Mouse (Mus musculus) hindbrain, embryonic 12.5 days (tissue): Measurements from ENCODE around the gene Helb. TPM values are rescaled to one million over a fixed set of nuclear protein-coding genes. Genes with fewer than 3 reads are reported as not detected.
"Not testable (repeated sequence)": the region's sequence is repeated elsewhere in the genome, so short reads cannot be mapped to it uniquely, and the experiment has no call there.

Experiments
- ATAC-seq: fragments of 200-750 bp; cut with Nextera tagmentation; 2 replicates; pipeline ENCODE4 v1.8.0; 2017; ENCODE audit warnings: moderate TSS enrichment; ENCODE audit not compliant: low FRiP score
- H3K27ac ChIP-seq: fragments of 300-500 bp; sonication (generic); 2 replicates; pipeline ENCODE4 v1.5.1; 2016; ENCODE audit warnings: mild to moderate bottlenecking
- H3K27me3 ChIP-seq: fragments of 300-500 bp; sonication (generic); 2 replicates; pipeline ENCODE4 v1.6.1; 2016; ENCODE audit warnings: mild to moderate bottlenecking
- H3K36me3 ChIP-seq: fragments of 300-500 bp; sonication (generic); 2 replicates; pipeline ENCODE4 v1.6.1; 2016; ENCODE audit warnings: mild to moderate bottlenecking
- H3K4me1 ChIP-seq: fragments of 300-500 bp; sonication (generic); 2 replicates; pipeline ENCODE4 v1.6.1; 2016
- H3K4me2 ChIP-seq: fragments of 300-500 bp; sonication (generic); replicated peaks from 2 replicates; pipeline ENCODE4 v1.6.1; 2016; ENCODE audit warnings: mild to moderate bottlenecking
- H3K4me3 ChIP-seq: fragments of 300-500 bp; sonication (generic); 2 replicates; pipeline ENCODE4 v1.5.1; 2016; ENCODE audit warnings: mild to moderate bottlenecking
- H3K9ac ChIP-seq: fragments of 300-500 bp; sonication (generic); 2 replicates; pipeline ENCODE4 v1.6.1; 2016; ENCODE audit warnings: mild to moderate bottlenecking, moderate library complexity
- H3K9me3 ChIP-seq: fragments of 300-500 bp; sonication (generic); replicated peaks from 2 replicates; pipeline ENCODE4 v1.6.1; 2016; ENCODE audit warnings: mild to moderate bottlenecking
- WGBS: fragments of 180-500 bp; shearing (Covaris S2); methylation state at CpG from one replicate; pipeline ENCODE4 v1.1.7; 2016; 5-methylcytosine and 5-hydroxymethylcytosine counted together
- polyA plus RNA-seq: library from polyadenylated mRNA; unstranded; fragments of >200 nt; fragmentation: Nextera tagmentation; extraction: Ambion mirVana; gene quantifications from 2 replicates; pipeline ENCODE4 v1.2.1, GENCODE M21; 2016

Helb gene
- polyA plus RNA-seq, 1 experiment from 2014 or later = 4.9 TPM

DNA sequence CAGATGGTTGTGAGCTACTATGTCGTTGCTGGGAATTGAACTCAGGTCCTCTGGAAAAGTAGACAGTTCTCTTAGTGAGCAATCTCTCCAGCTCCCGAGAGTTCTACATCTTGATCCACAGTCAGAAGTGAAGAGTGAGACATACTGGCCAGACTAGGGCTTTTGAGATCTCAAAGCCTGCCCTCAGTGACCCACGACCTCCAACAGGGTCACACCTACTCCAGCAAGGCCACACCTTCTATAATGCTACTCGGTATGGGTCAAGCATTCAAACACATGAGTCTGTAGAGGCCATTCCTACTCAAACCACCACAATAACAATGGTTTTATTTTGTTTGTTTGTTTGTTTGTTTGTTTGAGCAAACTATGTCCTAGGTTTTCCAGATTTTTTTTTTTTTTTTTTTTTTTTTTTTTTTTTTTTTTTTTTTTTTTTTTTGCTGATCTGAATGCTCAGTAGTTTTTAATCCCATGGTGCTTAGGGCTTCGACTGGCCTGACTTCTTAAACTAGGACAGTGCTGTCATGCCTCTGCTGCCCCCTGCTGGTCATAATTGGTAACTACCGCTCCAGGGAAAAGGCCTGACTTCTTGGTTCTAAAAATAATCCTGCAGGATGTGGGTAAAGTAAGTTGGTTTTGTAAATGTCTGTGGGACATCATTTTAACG lies 12.1 kb upstream of the Helb start:
- H3K9ac ChIP-seq = no peak overlapping the region
- ATAC-seq = no peak
- H3K4me1 ChIP-seq = no peaks in the 10 kb centered on the region; the same call in 1 of the 2 replicates
- H3K4me2 ChIP-seq = no peak overlapping the region
- no peak overlapping the region for H3K4me3 ChIP-seq
- H3K27ac ChIP-seq = no peak overlapping the region
- no peaks in the 10 kb centered on the region for H3K9me3 ChIP-seq
- H3K27me3 ChIP-seq = no peaks in the 10 kb centered on the region
- no peaks in the 10 kb centered on the region for H3K36me3 ChIP-seq
- 54% methylated on average over 7 of the region's 7 CpGs for WGBS

DNA sequence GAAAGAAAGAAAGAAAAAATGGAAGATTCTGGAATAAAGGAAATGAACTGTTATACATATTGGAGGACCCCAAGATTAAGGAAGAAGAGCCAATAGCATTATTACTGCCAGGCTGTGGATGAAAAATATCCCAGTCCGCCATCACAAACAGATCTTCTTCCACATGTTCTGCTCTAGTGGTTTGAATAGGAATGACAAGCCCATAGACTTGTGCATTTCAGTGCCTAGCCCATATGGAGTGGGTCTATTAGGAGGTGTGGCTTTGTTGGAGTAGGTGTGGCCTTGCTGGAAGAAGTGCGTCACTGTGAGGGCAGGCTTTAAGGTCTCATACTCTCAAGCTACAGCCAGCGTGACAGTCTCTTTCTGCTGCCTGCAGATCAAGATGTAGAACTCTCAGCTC lies 10.9 kb upstream of the Helb start:
- H3K4me3 ChIP-seq = no peak overlapping the region
- no peaks in the 10 kb centered on the region for H3K9me3 ChIP-seq
- H3K36me3 ChIP-seq = no peaks in the 10 kb centered on the region
- H3K9ac ChIP-seq = no peak overlapping the region
- no peak overlapping the region for H3K27ac ChIP-seq
- H3K4me1 ChIP-seq = no peaks in the 10 kb centered on the region; the same call in 1 of the 2 replicates
- no peak for ATAC-seq
- 91% methylated on average over 3 of the region's 3 CpGs for WGBS
- no peak overlapping the region for H3K4me2 ChIP-seq
- no peaks in the 10 kb centered on the region for H3K27me3 ChIP-seq

DNA sequence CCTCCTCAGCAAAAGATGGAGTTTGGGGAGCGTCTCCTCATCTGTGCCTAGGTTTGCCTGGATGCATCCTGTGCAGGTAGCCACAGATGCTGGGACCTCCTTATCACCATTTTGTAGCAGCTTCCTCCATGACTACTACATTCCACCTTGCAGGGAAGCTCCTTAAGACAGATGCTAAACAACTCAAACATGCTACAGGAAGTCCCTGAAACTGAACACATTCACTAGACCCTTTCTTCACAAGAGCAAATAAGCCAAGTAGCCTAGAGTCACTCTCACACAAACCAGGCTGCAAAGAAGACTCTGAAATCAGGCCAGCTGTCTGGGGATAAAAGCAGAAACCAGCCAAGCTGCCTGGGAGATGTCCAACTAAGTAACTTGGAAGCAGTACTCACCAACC lies 2.5 kb upstream of the Helb start:
- 96% methylated on average over 1 of the region's 1 CpGs for WGBS
- no peak for ATAC-seq
- H3K36me3 ChIP-seq = no peaks in the 10 kb centered on the region

DNA sequence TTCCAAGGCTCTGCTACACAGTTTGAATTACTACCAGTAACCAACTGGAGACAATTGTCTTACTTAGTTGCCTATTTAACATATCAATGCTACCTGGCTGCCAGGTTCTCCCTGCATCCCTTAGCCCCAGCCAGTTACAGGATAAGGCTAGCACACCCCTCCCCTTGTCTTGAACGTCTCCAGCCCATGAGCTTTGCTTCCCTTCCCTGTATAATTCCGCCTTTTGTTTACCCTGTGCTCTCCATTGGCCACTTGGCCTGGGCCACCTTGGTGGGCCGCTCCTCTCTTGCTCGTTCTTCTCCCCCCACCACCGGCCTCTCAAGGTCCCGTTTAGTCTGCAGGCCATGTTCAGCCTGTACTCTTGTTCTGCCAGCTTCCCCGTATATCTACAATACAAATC lies 1.7 kb upstream of the Helb start:
- H3K27me3 ChIP-seq = no peaks in the 10 kb centered on the region
- H3K4me3 ChIP-seq = no peak overlapping the region
- H3K9me3 ChIP-seq = no peaks in the 10 kb centered on the region
- no peak overlapping the region for H3K27ac ChIP-seq
- ATAC-seq = no peak
- 42% methylated on average over 7 of the region's 7 CpGs for WGBS
- no peak overlapping the region for H3K4me2 ChIP-seq
- no peaks in the 10 kb centered on the region for H3K36me3 ChIP-seq
- no peak overlapping the region for H3K9ac ChIP-seq
- H3K4me1 ChIP-seq = no peaks in the 10 kb centered on the region

More for the DNA sequence above, 2.5 kb upstream of the Helb start:
- Histone ChIP-seq H3K4me3 (no peak overlapping the region), H3K9ac (no peak overlapping the region), H3K4me2 (no peak overlapping the region), H3K27me3 (no peaks in the 10 kb centered on the region), H3K9me3 (no peaks in the 10 kb centered on the region), H3K27ac (no peak overlapping the region), H3K4me1 (no peaks in the 10 kb centered on the region)

DNA sequence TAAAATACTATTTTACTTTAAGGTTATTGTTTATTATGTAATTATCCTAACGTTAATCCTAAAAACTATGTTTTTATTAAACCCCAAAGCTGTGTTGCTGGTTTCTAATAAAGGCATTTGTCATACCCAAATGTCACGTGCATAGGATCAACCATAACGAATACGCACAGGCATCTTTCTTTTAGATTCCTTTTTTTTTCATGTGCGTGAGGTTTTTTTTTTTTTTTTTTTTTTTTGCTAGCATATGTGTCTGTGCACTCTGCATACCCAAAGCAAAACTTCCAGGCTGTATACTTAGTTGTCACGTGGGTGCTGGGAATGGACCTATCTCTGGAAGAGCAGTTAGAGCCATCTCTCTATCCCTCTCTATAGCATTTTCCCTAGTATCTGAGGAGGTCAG lies 1.2 kb upstream of the Helb start:
- H3K27me3 ChIP-seq = no peaks in the 10 kb centered on the region
- ATAC-seq = no peak
- 72% methylated on average over 6 of the region's 6 CpGs for WGBS
- no peak overlapping the region for H3K27ac ChIP-seq
- H3K9me3 ChIP-seq = no peaks in the 10 kb centered on the region
- no peaks in the 10 kb centered on the region for H3K36me3 ChIP-seq
- no peak overlapping the region for H3K4me2 ChIP-seq
- H3K4me3 ChIP-seq = no peak overlapping the region
- H3K4me1 ChIP-seq = no peaks in the 10 kb centered on the region
- no peak overlapping the region for H3K9ac ChIP-seq

DNA sequence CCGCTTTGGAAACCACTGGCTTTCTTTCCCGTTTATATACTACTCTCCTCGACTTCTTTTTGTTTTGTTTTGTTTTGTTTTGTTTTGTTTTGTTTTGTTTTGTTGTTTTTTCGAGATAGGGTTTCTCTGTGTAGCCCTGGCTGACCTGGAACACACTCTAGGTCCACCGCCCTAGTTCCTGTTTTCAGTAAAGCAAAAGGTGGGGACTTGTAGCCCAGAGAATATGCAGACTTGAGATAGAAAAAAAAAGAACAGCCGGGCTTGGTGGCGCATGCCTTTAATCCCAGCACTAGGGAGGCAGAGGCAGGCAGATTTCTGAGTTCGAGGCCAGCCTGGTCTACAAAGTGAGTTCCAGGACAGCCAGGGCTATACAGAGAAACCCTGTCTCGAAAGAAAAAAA lies 695 bp upstream of the Helb start:
- H3K36me3 ChIP-seq, H3K9ac ChIP-seq, H3K9me3 ChIP-seq, H3K4me1 ChIP-seq, H3K27me3 ChIP-seq, ATAC-seq, H3K27ac ChIP-seq: not testable (repeated sequence)
- 70% methylated on average over 9 of the region's 9 CpGs for WGBS
- H3K4me3 ChIP-seq = peak overlapping the region; percentile 66; the same call in 1 of the 2 replicates
- peak overlapping the region; percentile 79 for H3K4me2 ChIP-seq

DNA sequence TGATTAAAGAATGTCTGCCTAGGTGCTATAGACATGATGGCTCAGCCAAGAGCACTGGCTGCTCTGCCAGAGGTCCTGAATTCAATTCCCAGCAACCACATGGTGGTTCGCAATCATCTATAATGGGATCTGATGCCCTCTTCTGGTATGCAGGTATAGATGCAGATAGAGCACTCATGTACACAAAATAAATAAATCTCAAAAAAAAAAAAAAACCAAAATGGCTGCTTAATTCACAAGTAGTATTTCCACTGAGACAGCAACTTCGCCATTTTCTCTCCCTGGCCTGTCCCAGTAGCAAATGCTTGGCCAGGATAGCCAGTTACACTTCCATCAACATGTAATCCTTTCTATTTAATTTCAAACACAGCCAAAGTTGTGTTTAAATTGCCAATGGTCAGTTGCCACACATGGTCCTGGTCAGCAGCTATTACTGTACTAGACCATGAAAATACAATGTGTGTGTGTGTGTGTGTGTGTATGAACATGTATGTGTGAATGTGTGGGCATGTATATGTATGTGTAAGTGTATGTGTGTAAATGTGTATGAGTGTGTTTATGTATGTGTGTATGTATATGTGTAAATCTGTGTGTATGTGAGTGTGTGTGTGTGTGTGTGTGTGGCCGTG lies 982 bp downstream of the Helb start:
- 83% methylated on average over 3 of the region's 3 CpGs for WGBS
- H3K4me3 ChIP-seq = peak overlapping the region; percentile 66
- peak overlapping the region; percentile 79 for H3K4me2 ChIP-seq
- no peak overlapping the region; the same call in 1 of the 2 replicates for H3K9ac ChIP-seq
- no peak for ATAC-seq
- no peaks in the 10 kb centered on the region for H3K4me1 ChIP-seq
- no peaks in the 10 kb centered on the region for H3K9me3 ChIP-seq
- H3K27me3 ChIP-seq = no peaks in the 10 kb centered on the region
- no peak overlapping the region for H3K27ac ChIP-seq
- no peaks in the 10 kb centered on the region for H3K36me3 ChIP-seq

DNA sequence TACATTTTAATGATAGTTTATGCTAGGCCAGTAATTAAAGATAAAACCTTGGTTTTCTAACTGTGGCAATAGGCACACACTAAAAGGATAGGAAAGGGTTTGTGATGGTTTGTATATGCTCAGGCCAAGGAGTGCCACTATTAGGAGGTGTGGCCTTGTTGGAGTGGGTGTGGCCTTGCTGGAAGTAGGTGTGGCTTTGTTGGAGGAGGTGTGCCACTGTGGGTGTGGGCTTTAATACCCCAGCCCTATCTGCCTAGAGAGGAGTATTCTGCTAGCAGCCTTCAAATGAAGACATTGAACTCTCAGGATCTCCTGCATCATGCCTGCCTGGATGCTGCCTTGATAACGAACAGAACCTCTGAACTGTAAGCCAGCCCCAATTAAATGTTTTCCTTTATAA lies 12.0 kb downstream of the Helb start:
- Histone ChIP-seq H3K36me3 (peaks cover 14% of the 10 kb centered on the region), H3K9me3 (no peaks in the 10 kb centered on the region), H3K4me1 (no peaks in the 10 kb centered on the region), H3K27me3 (no peaks in the 10 kb centered on the region), H3K27ac (no peak overlapping the region), H3K4me3 (no peak overlapping the region), H3K9ac (no peak overlapping the region), H3K4me2 (no peak overlapping the region)
- WGBS = 86% methylated on average over 1 of the region's 1 CpGs
- ATAC-seq = no peak

DNA sequence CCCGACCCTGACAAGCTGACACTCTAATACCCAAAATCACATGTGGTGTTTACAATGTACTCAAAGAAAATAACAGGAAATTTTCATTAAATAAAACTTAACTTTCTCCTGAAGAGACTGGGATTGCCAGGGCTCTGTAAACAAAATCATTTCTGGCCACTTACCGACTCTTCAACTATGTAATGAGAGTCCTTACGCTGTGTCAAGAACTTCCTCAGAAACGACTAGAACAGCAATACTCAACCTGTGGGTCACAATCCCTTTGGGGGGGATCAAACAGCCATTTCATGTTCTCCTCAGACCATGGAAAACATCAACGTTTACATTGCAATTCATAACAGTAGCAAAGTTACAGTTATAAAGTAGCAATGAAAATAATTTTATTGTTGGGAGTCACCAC lies 15.2 kb downstream of the Helb start:
- Histone ChIP-seq H3K4me3 (no peak overlapping the region), H3K4me1 (no peaks in the 10 kb centered on the region), H3K27ac (no peak overlapping the region), H3K27me3 (no peaks in the 10 kb centered on the region), H3K36me3 (peaks cover 20% of the 10 kb centered on the region), H3K9ac (no peak overlapping the region), H3K9me3 (no peaks in the 10 kb centered on the region), H3K4me2 (no peak overlapping the region)
- 89% methylated on average over 5 of the region's 5 CpGs for WGBS
- ATAC-seq = no peak

DNA sequence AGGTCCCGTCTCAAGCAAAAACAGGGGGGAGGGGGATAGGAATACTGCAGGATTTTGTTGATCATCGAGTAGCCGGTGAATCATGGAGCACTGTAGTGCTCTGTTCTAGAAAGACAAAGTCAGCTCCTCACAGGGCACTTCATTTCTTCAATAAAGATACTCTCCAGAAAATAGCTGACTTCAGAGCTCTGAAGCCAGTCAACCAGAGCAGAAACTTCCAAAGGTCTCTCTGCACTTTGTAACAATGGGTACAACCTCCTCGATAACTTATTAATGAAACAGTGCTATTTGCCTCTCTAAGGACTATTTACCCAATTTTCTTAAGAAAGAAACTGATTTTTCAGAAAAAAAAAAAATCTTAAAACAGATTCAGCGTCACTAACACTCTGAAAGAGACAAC lies 17.1 kb downstream of the Helb start:
- WGBS = 96% methylated on average over 5 of the region's 5 CpGs
- peaks cover 36% of the 10 kb centered on the region for H3K36me3 ChIP-seq
- no peaks in the 10 kb centered on the region for H3K9me3 ChIP-seq
- no peaks in the 10 kb centered on the region for H3K4me1 ChIP-seq
- ATAC-seq = no peak
- H3K27me3 ChIP-seq = no peaks in the 10 kb centered on the region
- no peak overlapping the region for H3K4me3 ChIP-seq
- H3K4me2 ChIP-seq = no peak overlapping the region
- no peak overlapping the region for H3K27ac ChIP-seq
- H3K9ac ChIP-seq = no peak overlapping the region

DNA sequence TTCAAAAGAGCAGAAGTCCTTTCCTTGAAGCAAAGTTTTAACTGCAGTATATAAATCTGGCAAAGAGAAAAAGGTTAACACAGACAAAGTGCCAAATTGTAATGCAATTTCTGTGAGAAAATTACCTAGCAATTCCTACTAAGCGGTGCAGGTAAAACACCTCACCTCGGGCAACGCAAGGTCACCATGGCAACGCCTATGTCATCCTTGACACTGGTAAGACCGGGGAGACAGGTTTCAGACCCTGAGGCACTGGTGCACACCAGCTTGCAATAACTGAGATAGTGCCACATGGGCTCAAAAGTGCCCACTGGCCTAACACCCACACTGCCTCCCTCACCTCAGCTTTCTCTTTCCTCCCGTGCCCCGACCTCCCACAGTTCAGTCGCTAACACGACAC lies 17.7 kb downstream of the Helb start:
- Histone ChIP-seq H3K9me3 (no peaks in the 10 kb centered on the region), H3K27ac (no peak overlapping the region), H3K4me3 (no peak overlapping the region), H3K4me2 (no peak overlapping the region), H3K4me1 (no peaks in the 10 kb centered on the region), H3K9ac (no peak overlapping the region), H3K27me3 (no peaks in the 10 kb centered on the region), H3K36me3 (peaks cover 36% of the 10 kb centered on the region)
- WGBS = 90% methylated on average over 9 of the region's 9 CpGs
- ATAC-seq = no peak

DNA sequence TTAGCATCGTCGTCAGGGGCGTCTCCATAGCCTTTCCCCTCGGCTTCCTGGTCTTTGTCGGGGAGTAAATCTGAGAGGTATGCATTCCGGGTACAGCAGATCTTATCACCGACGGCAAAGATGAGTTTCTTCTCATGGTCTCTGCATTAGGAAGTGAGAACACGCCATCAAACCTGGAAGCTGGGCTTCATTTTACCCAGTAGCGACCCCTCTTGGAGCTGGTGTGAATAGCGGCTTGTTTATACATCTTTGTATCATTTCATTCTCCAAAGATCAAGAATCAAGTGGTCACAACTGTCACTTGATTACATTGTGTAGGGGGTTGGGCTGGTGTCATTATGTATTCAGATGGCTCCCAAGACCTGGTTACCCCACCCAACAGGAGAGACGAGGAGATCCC lies 20.2 kb downstream of the Helb start:
- Histone ChIP-seq H3K4me2 (no peak overlapping the region), H3K9me3 (no peaks in the 10 kb centered on the region), H3K27ac (no peak overlapping the region), H3K9ac (no peak overlapping the region), H3K4me3 (no peak overlapping the region), H3K36me3 (peaks cover 40% of the 10 kb centered on the region), H3K4me1 (no peaks in the 10 kb centered on the region), H3K27me3 (no peaks in the 10 kb centered on the region)
- WGBS = 89% methylated on average over 12 of the region's 12 CpGs
- no peak for ATAC-seq

DNA sequence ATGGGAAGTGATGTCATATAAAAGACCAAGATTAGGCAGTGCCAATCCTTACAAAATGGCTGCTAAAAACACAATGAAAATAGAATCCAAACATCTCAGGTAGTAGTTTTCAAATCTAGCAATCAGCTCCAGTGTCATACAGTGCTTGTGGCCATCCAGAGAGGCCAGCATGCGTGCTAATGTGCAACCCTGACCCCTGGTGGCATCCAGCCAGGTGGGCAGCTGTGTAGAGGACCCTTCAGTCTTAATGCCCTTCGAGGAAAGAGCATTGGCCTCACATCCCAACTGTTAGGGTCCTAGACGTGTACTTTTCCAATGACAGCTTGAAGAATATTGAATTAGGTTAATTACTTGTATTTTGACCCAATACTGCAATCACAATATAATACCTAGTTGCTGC lies 34.9 kb downstream of the Helb start:
- no peak for ATAC-seq
- no peak overlapping the region for H3K4me2 ChIP-seq
- 88% methylated on average over 3 of the region's 3 CpGs for WGBS
- H3K4me1 ChIP-seq = no peaks in the 10 kb centered on the region
- H3K9ac ChIP-seq = no peak overlapping the region
- H3K9me3 ChIP-seq = no peaks in the 10 kb centered on the region
- no peak overlapping the region for H3K4me3 ChIP-seq
- peaks cover 38% of the 10 kb centered on the region for H3K36me3 ChIP-seq
- H3K27me3 ChIP-seq = no peaks in the 10 kb centered on the region
- H3K27ac ChIP-seq = no peak overlapping the region
